Mouse (Mus musculus) frontal cortex, adult 2 months (tissue): ENCODE data around the gene 4921536K21Rik. TPM values are rescaled to one million over a fixed set of nuclear protein-coding genes. Genes with fewer than 3 reads are reported as not detected.
A peak's percentile ranks its signal among the peaks of the same experiment; 100 is the strongest.
"Not testable (repeated sequence)": the region's sequence is repeated elsewhere in the genome, so short reads cannot be mapped to it uniquely, and the experiment has no call there.

Source experiments
- DNase-seq, 2 experiments: peaks; one replicate each; pipeline ENCODE4 v3.0.0; 2022; ENCODE audit warnings: low spot score in 1 of 2; ENCODE audit errors: extremely low spot score in 1 of 2
- polyA plus RNA-seq: library from polyadenylated mRNA; depleted of rRNA; stranded (reverse); fragments of >200 nt; gene quantifications from 2 replicates; pipeline ENCODE4 v1.2.3, GENCODE M21; 2012

The 4921536K21Rik gene
- polyA plus RNA-seq, 1 experiment, result 0.28 TPM

- peak in 1 of 2 experiments; percentile 52 for DNase-seq
These were observed 17.4 kb upstream of the 4921536K21Rik start for GRCm38 (mm10) chr11:3912100-3912874.

GRCm38 (mm10) chr11:3911440-3911839 lies 16.5 kb upstream of the 4921536K21Rik start:
- DNase-seq, result not testable (repeated sequence)

GRCm38 (mm10) chr11:3910513-3911310 lies 15.8 kb upstream of the 4921536K21Rik start:
- DNase-seq, result no peak

DNA sequence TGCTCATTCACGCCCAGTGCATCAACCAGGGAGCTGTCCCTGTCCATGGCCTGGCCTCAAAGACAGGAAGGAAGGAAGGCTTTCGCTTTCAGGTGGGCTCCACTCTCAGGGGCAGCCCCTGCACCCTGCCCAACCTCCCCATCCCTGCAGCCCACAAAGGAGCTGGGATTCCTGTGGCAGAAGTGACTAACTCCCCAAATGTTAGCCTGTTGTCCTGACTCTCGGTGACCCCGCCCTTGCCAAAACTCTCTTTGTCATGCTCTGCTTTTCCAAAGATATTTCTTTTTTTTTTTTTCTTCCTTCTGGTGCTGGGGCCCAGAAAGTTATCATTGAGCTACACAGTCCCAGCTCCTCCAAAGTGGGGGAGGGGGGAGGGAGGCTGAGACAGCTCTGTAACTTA lies 14.3 kb upstream of the 4921536K21Rik start:
- DNase-seq, result no peak

- no peak for DNase-seq
These were observed 10.5 kb upstream of the 4921536K21Rik start for GRCm38 (mm10) chr11:3905446-3905845.

DNA sequence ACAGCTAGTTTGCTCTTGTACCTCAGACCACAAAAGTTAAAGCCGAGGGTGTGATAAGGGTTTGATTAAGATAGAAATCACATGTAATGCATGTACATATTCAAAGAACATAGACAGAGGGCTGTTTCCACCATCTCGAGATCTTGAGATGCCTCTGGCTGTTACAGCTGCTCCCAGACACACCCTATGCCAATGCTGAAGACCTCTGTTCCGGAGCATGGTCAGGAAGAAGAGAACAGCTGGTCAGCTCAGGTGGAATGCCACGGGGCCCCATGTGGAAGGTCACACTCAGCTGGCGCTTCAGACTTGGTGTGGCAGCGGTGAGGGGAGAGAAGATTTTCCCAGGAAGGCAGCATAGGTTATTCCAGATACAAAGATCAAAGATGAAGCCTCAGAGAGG lies 9.8 kb upstream of the 4921536K21Rik start:
- no peak for DNase-seq

GRCm38 (mm10) chr11:3903046-3903445 lies 8.1 kb upstream of the 4921536K21Rik start:
- peak in 1 of 2 experiments; percentile 58 for DNase-seq

DNA sequence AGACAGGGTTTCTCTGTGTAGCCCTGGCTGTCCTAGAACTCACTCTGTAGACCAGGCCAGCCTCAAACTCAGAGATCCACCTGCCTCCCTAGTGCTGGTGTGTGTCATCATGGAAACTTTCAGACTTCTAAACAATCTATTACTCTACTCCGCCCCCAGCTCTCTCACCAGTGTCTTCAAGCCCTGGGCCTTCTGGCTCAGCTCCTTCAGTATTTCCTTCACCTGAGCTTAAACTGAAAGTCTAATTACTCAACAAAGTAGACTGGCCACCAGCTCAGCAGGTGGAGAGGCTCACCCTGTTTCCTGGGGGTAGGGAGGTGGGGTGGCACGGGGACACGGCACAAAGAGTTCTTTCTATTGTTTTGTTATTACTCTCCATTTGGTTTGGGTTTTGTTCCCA lies 7.6 kb upstream of the 4921536K21Rik start:
- no peak for DNase-seq

- DNase-seq, result no peak
These were observed 5.4 kb upstream of the 4921536K21Rik start for GRCm38 (mm10) chr11:3900296-3900695.

DNA sequence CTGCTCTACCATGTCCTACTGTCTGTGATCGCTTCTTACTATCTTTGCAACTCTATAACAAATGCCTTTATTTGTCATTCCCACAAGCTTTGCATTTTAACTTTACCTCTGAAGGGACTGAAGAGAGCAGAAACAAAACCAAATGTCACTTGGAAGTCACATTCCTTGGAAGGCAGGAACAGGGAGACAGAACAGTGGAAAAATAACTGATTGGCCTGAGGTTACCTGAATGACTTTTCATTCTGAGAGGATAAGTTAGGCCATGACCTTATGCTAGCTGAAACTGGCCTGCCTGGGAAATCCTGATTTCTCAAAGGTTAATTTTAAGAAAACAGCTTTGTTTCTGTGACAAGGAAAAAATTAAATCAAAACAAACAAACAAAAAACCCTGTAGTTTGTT lies 1.0 kb upstream of the 4921536K21Rik start:
- no peak for DNase-seq

DNA sequence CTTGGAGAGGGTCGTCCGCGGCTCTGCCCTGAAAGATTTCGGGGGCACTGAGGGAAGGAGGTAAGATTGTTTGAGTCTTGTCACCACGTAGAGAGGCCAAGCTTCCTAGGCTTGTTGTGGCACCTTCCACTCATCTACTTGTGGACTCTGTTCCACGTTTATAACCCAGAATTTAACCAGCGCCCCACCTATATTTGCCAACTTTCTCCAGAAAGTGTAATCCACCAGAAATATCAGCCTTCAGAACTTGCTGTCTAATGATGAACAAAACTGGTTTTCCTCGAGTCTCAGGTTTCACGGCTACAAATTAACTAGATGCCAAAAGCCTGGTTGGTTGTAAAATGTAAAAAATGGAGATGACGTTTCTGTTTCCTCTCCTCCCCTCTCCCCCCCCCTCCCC lies 560 bp upstream of the 4921536K21Rik start:
- no peak for DNase-seq

- DNase-seq, result no peak
These were observed 928 bp downstream of the 4921536K21Rik start for GRCm38 (mm10) chr11:3893970-3894369.

GRCm38 (mm10) chr11:3887331-3887730 lies 7.6 kb downstream of the 4921536K21Rik start:
- DNase-seq, result no peak

- no peak for DNase-seq
These were observed 11.2 kb downstream of the 4921536K21Rik start for GRCm38 (mm10) chr11:3883711-3884110.

- peak; percentile 57 to 94 for DNase-seq
These were observed 15.1 kb downstream of the 4921536K21Rik start for GRCm38 (mm10) chr11:3879836-3880235.

DNA sequence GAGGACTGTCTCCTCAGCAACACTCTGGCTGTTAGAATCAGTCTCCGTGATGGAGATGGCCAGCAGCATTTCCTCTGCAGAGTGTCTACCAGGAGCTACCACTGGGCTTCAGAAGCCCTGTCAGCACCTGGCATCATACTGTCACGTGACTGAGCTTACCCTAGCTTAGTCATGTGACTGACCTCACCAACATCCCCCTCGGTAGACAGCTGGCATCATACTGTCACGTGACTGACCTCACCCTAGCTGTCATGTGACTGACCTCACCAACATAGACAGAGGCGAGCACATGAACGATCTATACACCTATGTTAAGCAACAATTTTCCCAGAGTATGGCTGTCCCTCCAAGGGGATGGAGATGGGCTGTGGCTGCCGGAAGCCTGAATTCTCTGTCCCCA lies 16.2 kb downstream of the 4921536K21Rik start:
- DNase-seq, result no peak

- DNase-seq, result no peak
These were observed 18.5 kb downstream of the 4921536K21Rik start for GRCm38 (mm10) chr11:3876419-3876818.

DNA sequence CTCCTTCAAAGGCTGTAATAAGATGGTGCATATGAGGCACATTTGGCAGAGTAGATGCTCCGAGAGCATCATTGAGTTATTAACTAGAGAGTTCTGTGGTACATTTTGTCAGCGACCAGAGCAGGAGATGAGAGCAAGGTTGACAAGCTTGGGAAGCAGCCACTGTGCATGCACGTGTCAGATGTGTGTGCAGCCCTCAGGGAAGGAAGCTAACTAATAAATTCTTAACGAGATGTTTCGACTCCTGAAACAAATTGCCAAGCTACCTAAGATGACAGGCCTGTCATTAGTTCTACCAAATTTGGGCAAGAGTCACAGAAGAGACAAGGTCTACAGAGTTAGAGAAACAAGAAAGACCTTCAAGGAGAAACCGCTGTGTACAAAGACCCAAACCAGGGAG lies 30.6 kb downstream of the 4921536K21Rik start:
- no peak for DNase-seq

GRCm38 (mm10) chr11:3863454-3864112 lies 31.3 kb downstream of the 4921536K21Rik start, which contains the start of gene Osbp2:
Gene Osbp2, minus strand, starts transcription at chr11:3863903.
- peak in 1 of 2 experiments; percentile 79 for DNase-seq

GRCm38 (mm10) chr11:3862661-3863453 lies 32.0 kb downstream of the 4921536K21Rik start:
- DNase-seq, result no peak
